Mouse (Mus musculus) embryonic facial prominence, embryonic 11.5 days (tissue): ENCODE results near the gene 1700020L24Rik. TPM values are rescaled to one million over a fixed set of nuclear protein-coding genes. Genes with fewer than 3 reads are reported as not detected.

ENCODE experiments used
- ATAC-seq: fragments of 200-750 bp; cut with Nextera tagmentation; replicated peaks from 2 replicates; pipeline ENCODE4 v1.8.0; 2017; ENCODE audit warnings: low read depth; ENCODE audit not compliant: insufficient number of reproducible peaks, low FRiP score, low TSS enrichment
- DNase-seq: peaks from one replicate; pipeline ENCODE4 v3.0.0-alpha.2; 2015; ENCODE audit warnings: low spot score
- H3K27ac ChIP-seq: fragments of 300-500 bp; sonication (generic); replicated peaks from 2 replicates; pipeline ENCODE4 v1.5.1; 2014; ENCODE audit warnings: mild to moderate bottlenecking, low read depth, low read length, control low read depth
- H3K27me3 ChIP-seq: fragments of 300-500 bp; sonication (generic); 2 replicates; pipeline ENCODE4 v1.6.1; 2014; ENCODE audit warnings: mild to moderate bottlenecking, low read length, moderate library complexity, mixed read lengths; ENCODE audit not compliant: control insufficient read depth, insufficient read depth
- H3K36me3 ChIP-seq: fragments of 300-500 bp; sonication (generic); replicated peaks from 2 replicates; pipeline ENCODE4 v1.6.1; 2014; ENCODE audit warnings: low read depth, mild to moderate bottlenecking, low read length, moderate library complexity, mixed read lengths; ENCODE audit not compliant: control insufficient read depth, insufficient read depth
- H3K4me1 ChIP-seq: fragments of 300-500 bp; sonication (generic); 2 replicates; pipeline ENCODE4 v1.6.1; 2014; ENCODE audit warnings: low read length, mixed read lengths; ENCODE audit not compliant: control insufficient read depth, insufficient read depth
- H3K4me2 ChIP-seq: fragments of 300-500 bp; sonication (generic); 2 replicates; pipeline ENCODE4 v1.6.1; 2014; ENCODE audit warnings: low read depth, mild to moderate bottlenecking, control low read depth, low read length, moderate library complexity
- H3K4me3 ChIP-seq: fragments of 300-500 bp; sonication (generic); 2 replicates; pipeline ENCODE4 v1.5.1; 2014; ENCODE audit warnings: low read depth, low read length, control low read depth
- H3K9ac ChIP-seq: fragments of 300-500 bp; sonication (generic); replicated peaks from 2 replicates; pipeline ENCODE4 v1.6.1; 2014; ENCODE audit warnings: mild to moderate bottlenecking, control low read depth, low read length
- H3K9me3 ChIP-seq: fragments of 300-500 bp; sonication (generic); replicated peaks from 2 replicates; pipeline ENCODE4 v1.6.1; 2016; ENCODE audit warnings: mild to moderate bottlenecking, low read length, inconsistent platforms, mixed read lengths; ENCODE audit not compliant: control insufficient read depth
- WGBS: fragments of 180-500 bp; shearing (Covaris S2); extraction: QIAGEN DNeasy Blood & Tissue Kit; methylation state at CpG from one replicate; pipeline ENCODE4 v1.1.7; 2014; 5-methylcytosine and 5-hydroxymethylcytosine counted together
- polyA plus RNA-seq: library from polyadenylated mRNA; unstranded; fragments of >200 nt; fragmentation: Nextera tagmentation; extraction: Ambion mirVana; gene quantifications from 2 replicates; pipeline ENCODE4 v1.2.1, GENCODE M21; 2014

The 1700020L24Rik gene
- polyA plus RNA-seq: 0.38 and 0.54 TPM in 2 replicates

- H3K27me3 ChIP-seq: peaks cover 17% of the 10 kb centered on the region
- H3K27ac ChIP-seq: no peak within 1 kb of the TSS
- no peaks in the 10 kb centered on the region for H3K9me3 ChIP-seq
- H3K9ac ChIP-seq: no peak within 1 kb of the TSS
- 94% methylated on average over 1 of the region's 1 CpGs for WGBS
- H3K36me3 ChIP-seq: no peaks in the 10 kb centered on the region
- H3K4me2 ChIP-seq: no peak within 1 kb of the TSS
- no peak for DNase-seq
- H3K4me1 ChIP-seq: no peaks in the 10 kb centered on the region
- H3K4me3 ChIP-seq: no peak within 1 kb of the TSS
- ATAC-seq: no peak
These were observed at the start of gene 1700020L24Rik for GRCm38 (mm10) chr11:83437377-83437776. 1700020L24Rik (plus strand) TSS chr11:83437677.

- ATAC-seq: no peak
- Histone ChIP-seq H3K27ac (no peak overlapping the region), H3K4me2 (no peak overlapping the region), H3K9me3 (no peaks in the 10 kb centered on the region), H3K9ac (no peak overlapping the region), H3K4me1 (no peaks in the 10 kb centered on the region), H3K4me3 (no peak overlapping the region), H3K36me3 (no peaks in the 10 kb centered on the region; the same call in 1 of the 2 replicates), H3K27me3 (no peaks in the 10 kb centered on the region)
- no peak for DNase-seq
- 90% methylated on average over 4 of the region's 4 CpGs for WGBS
These were observed 44.4 kb upstream of the 1700020L24Rik start for GRCm38 (mm10) chr11:83393062-83393461.

DNA sequence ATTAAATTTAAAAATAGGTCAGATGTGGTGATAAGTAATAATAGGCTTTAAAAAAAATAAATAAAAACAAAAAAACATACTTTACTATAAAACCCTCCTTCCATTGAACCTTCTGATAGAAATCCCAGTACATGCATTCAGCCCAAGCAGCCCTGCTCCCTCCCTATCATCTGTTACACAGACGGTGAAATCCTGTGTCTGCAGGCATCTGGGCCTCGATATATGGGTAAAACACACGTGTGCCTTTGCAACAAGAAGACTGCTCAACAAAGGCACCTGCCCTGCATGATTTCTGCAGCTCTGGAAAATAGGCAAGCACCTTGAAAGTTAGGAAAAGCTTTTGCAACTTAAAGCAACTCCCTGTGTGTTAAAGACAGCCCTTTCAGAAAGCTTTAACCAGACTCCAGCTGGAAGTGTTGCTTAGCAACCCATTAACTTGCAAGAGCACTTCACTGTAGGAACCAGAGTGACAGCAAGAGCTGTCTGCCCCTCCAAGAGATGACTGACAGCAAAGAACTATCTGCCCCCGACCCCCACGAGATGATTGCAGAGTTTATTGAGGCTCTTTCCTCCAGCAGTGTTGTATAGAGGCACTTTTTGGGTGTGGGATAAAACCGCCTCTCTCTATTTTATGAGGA, 42.6 kb upstream of the 1700020L24Rik start:
- ATAC-seq (no peak), DNase-seq (peak; percentile 21)
- no peaks in the 10 kb centered on the region for H3K27me3 ChIP-seq
- 47% methylated on average over 6 of the region's 6 CpGs for whole genome bisulfite sequencing
- H3K27ac ChIP-seq: no peak overlapping the region
- H3K36me3 ChIP-seq: no peaks in the 10 kb centered on the region; the same call in none of the 2 replicates
- no peak overlapping the region for H3K4me3 ChIP-seq
- H3K4me2 ChIP-seq: no peak overlapping the region
- H3K4me1 ChIP-seq: no peaks in the 10 kb centered on the region
- no peaks in the 10 kb centered on the region for H3K9me3 ChIP-seq
- H3K9ac ChIP-seq: no peak overlapping the region

DNA sequence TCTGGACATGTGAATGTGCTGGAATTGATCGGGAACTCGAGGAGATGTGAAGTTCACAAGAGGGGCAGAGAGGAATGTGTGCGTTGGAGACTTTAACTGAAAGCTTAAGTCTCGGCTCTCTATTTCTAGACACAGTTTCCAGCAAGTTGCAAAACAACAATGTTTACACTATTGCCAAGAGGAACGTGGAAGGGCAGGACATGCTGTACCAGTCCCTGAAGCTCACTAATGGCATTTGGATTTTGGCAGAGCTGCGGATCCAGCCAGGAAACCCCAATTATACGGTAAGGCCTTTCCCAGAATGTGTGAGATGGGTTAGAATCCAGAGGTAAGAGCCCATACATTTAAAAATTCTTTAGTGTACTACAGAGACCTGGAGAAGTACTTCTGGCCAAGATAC, 39.9 kb upstream of the 1700020L24Rik start:
- Histone ChIP-seq H3K4me3 (no peak overlapping the region), H3K27me3 (no peaks in the 10 kb centered on the region), H3K9ac (no peak overlapping the region), H3K36me3 (no peaks in the 10 kb centered on the region; the same call in 1 of the 2 replicates), H3K9me3 (no peaks in the 10 kb centered on the region), H3K4me1 (no peaks in the 10 kb centered on the region), H3K4me2 (no peak overlapping the region), H3K27ac (no peak overlapping the region)
- no peak for ATAC-seq
- no peak for DNase-seq
- WGBS: 92% methylated on average over 7 of the region's 7 CpGs

DNA sequence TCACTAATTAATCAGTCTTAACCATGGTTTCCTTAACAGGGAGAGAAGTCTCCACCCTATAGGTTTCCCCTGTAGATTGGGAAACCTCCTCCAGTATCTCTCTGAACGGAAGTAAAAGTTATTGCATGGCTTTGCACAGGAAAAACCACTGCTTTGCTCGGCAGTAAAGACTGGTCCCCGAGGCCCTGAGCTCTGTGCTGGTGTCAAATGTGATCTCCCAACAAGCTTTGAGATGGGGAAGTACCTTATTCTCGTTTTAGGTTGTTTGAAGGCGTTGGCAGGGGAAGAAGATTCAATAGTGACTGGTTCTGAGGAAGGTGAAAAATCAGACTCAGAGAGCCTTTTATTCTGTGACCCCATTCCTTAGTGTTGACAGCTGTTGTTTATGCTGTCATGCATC, 38.8 kb upstream of the 1700020L24Rik start:
- H3K4me3 ChIP-seq: no peak overlapping the region
- H3K27ac ChIP-seq: no peak overlapping the region
- 81% methylated on average over 5 of the region's 5 CpGs for WGBS
- peaks cover 5% of the 10 kb centered on the region for H3K36me3 ChIP-seq
- DNase-seq (no peak), ATAC-seq (no peak)
- H3K27me3 ChIP-seq: no peaks in the 10 kb centered on the region
- H3K4me2 ChIP-seq: no peak overlapping the region
- no peaks in the 10 kb centered on the region for H3K9me3 ChIP-seq
- H3K9ac ChIP-seq: no peak overlapping the region
- no peaks in the 10 kb centered on the region for H3K4me1 ChIP-seq

GRCm38 (mm10) chr11:83403787-83404186, 33.7 kb upstream of the 1700020L24Rik start:
- H3K4me3 ChIP-seq: no peak overlapping the region
- no peak overlapping the region for H3K9ac ChIP-seq
- no peaks in the 10 kb centered on the region for H3K4me1 ChIP-seq
- H3K36me3 ChIP-seq: peaks cover 8% of the 10 kb centered on the region
- DNase-seq (no peak), ATAC-seq (no peak)
- no peak overlapping the region for H3K27ac ChIP-seq
- H3K9me3 ChIP-seq: no peaks in the 10 kb centered on the region
- no peak overlapping the region for H3K4me2 ChIP-seq
- H3K27me3 ChIP-seq: no peaks in the 10 kb centered on the region
- 86% methylated on average over 7 of the region's 7 CpGs for WGBS

GRCm38 (mm10) chr11:83406391-83406790, 31.1 kb upstream of the 1700020L24Rik start:
- WGBS: 51% methylated on average over 3 of the region's 3 CpGs
- Histone ChIP-seq H3K9me3 (no peaks in the 10 kb centered on the region), H3K4me3 (no peak overlapping the region), H3K4me1 (peaks cover 5% of the 10 kb centered on the region; the same call in 1 of the 2 replicates), H3K4me2 (no peak overlapping the region), H3K36me3 (peaks cover 8% of the 10 kb centered on the region), H3K9ac (no peak overlapping the region), H3K27ac (no peak overlapping the region), H3K27me3 (no peaks in the 10 kb centered on the region)
- no peak for DNase-seq
- ATAC-seq: no peak

- Histone ChIP-seq H3K4me2 (no peak overlapping the region), H3K4me1 (peaks cover 5% of the 10 kb centered on the region; the same call in 1 of the 2 replicates), H3K9ac (no peak overlapping the region), H3K9me3 (no peaks in the 10 kb centered on the region), H3K4me3 (no peak overlapping the region), H3K27me3 (no peaks in the 10 kb centered on the region), H3K27ac (no peak overlapping the region), H3K36me3 (peaks cover 5% of the 10 kb centered on the region)
- no peak for DNase-seq
- ATAC-seq: no peak
- 31% methylated on average over 8 of the region's 8 CpGs for WGBS
These were observed 29.2 kb upstream of the 1700020L24Rik start for GRCm38 (mm10) chr11:83408242-83408641.
